Mouse (Mus musculus): ENCODE results near the gene 4930563M21Rik.
"Not testable (repeated sequence)": the region's sequence is repeated elsewhere in the genome, so short reads cannot be mapped to it uniquely, and the experiment has no call there.

Gene 4930563M21Rik

GRCm38 (mm10) chr9:56010450-56010849, at the start of gene 4930563M21Rik:
4930563M21Rik (minus strand) TSS chr9:56010550.
- no peak for DNase-seq (ENCODE audit: low read depth)

GRCm38 (mm10) chr9:56056147-56056546, 45.8 kb upstream of the 4930563M21Rik start:
- DNase-seq (ENCODE audit: low read depth): no peak

- DNase-seq (ENCODE audit: low read depth): no peak
Observed at GRCm38 (mm10) chr9:56053796-56054195, 43.4 kb upstream of the 4930563M21Rik start.

GRCm38 (mm10) chr9:56042181-56042621, 31.9 kb upstream of the 4930563M21Rik start:
- DNase-seq (ENCODE audit: low read depth): no peak

- DNase-seq (ENCODE audit: low read depth): peak; percentile 96
Observed at GRCm38 (mm10) chr9:56041372-56042180, 31.2 kb upstream of the 4930563M21Rik start, which contains the start of gene Rcn2. Rcn2 (plus strand) TSS chr9:56041845.

GRCm38 (mm10) chr9:56032219-56032618, 21.9 kb upstream of the 4930563M21Rik start:
- DNase-seq (ENCODE audit: low read depth): no peak

- no peak for DNase-seq (ENCODE audit: low read depth)
Observed at GRCm38 (mm10) chr9:56027292-56027691, 16.9 kb upstream of the 4930563M21Rik start.

GRCm38 (mm10) chr9:56024772-56025171, 14.4 kb upstream of the 4930563M21Rik start:
- DNase-seq (ENCODE audit: low read depth): peak; percentile 69

- not testable (repeated sequence) for DNase-seq (ENCODE audit: low read depth)
Observed at GRCm38 (mm10) chr9:56004679-56005078, 5.7 kb downstream of the 4930563M21Rik start.

- peak; percentile 80 for DNase-seq (ENCODE audit: low read depth)
Observed at GRCm38 (mm10) chr9:55946819-55947218, 63.5 kb downstream of the 4930563M21Rik start.

GRCm38 (mm10) chr9:55941356-55941755, 69.0 kb downstream of the 4930563M21Rik start:
- no peak for DNase-seq (ENCODE audit: low read depth)

GRCm38 (mm10) chr9:55938618-55938985, 71.7 kb downstream of the 4930563M21Rik start:
- no peak for DNase-seq (ENCODE audit: low read depth)

- DNase-seq (ENCODE audit: low read depth): peak; percentile 95
Observed at GRCm38 (mm10) chr9:55937664-55938617, 72.4 kb downstream of the 4930563M21Rik start, which contains the start of gene Scaper. Scaper (minus strand) TSS chr9:55938119.

- peak; percentile 27 for DNase-seq (ENCODE audit: low read depth)
Observed at GRCm38 (mm10) chr9:55937224-55937663, 73.1 kb downstream of the 4930563M21Rik start.

GRCm38 (mm10) chr9:55932482-55932881, 77.9 kb downstream of the 4930563M21Rik start:
- DNase-seq (ENCODE audit: low read depth): peak; percentile 28

- peak; percentile 76 for DNase-seq (ENCODE audit: low read depth)
Observed at GRCm38 (mm10) chr9:55918579-55918978, 91.8 kb downstream of the 4930563M21Rik start.

GRCm38 (mm10) chr9:55916751-55917150, 93.6 kb downstream of the 4930563M21Rik start:
- no peak for DNase-seq (ENCODE audit: low read depth)

Measured in NIH3T3 (cell line).